Mouse (Mus musculus) gastrocnemius, postnatal 14 days (tissue): ENCODE measurements at regions not wholly inside any gene's neighbourhood (a gene's known extent, or its start where the extent isn't known, plus 50 kb on each side); places are given as distances from the start of the nearest gene placed in this dataset.
A peak's percentile ranks its signal among the peaks of the same experiment; 100 is the strongest.
"Not testable (repeated sequence)": the region's sequence is repeated elsewhere in the genome, so short reads cannot be mapped to it uniquely, and the experiment has no call there.

Source experiments
- DNase-seq: peaks from one replicate; pipeline ENCODE4 v3.0.0; 2021; ENCODE audit warnings: mixed read lengths
- intact Hi-C: fragments of 180-260 bp; cut with DNase I; formaldehyde crosslinking; loops from one replicate; pipeline ENCODE4 v1.15.1; 2025; ENCODE audit warnings: low total_unique reads

DNA sequence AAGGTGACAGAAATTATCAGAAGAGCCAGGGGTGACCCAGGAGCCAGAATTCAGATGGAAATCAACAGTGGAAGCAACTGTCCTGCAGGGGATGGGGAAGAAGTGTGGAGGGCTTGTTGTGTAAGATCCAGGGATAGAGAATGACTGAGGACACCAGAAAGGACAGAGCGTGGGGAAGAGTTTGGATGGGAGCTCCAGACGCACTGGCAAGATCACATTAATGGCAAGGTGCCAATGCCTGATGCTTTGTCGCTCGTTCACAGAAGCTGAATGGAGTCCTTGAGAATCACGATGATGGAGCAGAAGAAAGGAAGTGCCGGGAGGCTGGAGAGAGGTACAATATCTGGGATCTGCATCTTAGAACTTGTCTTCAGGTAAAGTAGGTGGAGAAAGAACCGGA is 519.0 kb upstream of the Fam160b2 start:
- no peak for DNase-seq
- intact Hi-C loops, result no loop called here

DNA sequence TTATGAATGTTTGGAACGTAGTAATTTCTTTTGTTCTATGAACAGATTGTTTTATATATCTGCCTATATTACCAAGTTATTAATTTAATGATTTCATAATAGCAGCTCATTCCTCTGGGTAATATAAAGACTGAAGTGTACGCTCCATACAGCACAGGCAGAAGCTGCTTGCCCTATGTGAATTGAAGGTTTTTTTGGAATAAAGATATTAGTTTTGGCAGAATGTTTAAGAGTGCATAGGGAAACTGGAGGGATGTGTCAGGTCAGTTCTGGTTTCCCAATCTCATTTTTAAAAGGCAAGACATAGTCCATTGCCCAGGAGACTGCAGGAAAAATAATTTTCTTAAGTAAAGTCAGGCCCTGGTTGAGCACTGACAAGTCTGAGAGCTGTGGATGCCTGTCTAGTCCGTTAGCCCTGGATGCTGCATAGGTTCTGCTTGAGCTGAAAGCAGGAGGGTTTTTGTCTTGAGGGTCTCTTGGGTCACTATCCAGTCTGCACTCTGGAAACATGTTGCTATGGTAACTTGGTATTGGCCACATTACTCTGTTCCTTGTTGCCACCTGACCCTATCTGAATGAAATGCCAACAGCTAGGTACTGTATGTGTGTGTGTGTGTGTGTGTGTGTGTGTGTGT is 516.3 kb upstream of the Fam160b2 start:
- intact Hi-C loops, result no loop called here
- no peak for DNase-seq

DNA sequence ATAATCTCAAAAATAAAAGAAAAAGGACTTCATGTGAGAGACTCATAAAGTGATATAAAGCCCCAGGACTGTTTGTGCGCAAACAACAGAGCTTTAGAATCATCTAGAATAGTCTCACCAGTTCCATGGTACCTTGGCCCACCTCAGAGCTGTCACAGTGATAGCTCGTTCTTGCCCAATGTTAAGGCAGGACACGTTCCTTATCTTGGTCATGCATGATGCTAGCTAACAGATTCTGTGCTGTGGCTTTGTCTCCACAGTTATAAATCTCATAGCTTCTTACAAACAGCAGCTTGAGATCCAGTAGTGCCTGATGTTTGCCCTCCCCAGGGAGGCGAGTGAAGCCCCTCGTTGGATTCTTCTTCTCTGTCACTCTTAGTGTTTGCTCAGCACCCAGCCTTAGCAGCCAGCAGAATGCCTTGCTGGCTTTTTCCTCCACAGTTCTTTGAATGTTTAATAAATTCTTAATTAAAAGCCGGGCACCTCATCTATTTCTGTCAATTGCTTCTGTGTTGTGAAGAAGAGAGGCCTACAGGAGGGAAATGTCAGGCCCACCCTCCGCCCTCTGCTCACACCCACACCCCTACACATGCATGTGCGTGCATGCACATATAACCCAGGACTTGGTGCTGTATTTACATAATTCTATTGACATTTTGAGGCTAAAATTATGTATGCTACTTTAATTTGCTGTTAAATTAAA is 515.6 kb upstream of the Fam160b2 start:
- intact Hi-C loops, result no loop called here
- no peak for DNase-seq

- intact Hi-C loops, result no loop called here
- DNase-seq, result no peak
These were observed 513.6 kb upstream of the Fam160b2 start for GRCm38 (mm10) chr14:71113198-71113597.

- intact Hi-C loops, result no loop called here
- DNase-seq, result no peak
These were observed 505.0 kb upstream of the Fam160b2 start for GRCm38 (mm10) chr14:71104617-71105016.

- no peak for DNase-seq
- intact Hi-C loops, result no loop called here
These were observed 504.3 kb upstream of the Fam160b2 start for GRCm38 (mm10) chr14:71103955-71104354.

DNA sequence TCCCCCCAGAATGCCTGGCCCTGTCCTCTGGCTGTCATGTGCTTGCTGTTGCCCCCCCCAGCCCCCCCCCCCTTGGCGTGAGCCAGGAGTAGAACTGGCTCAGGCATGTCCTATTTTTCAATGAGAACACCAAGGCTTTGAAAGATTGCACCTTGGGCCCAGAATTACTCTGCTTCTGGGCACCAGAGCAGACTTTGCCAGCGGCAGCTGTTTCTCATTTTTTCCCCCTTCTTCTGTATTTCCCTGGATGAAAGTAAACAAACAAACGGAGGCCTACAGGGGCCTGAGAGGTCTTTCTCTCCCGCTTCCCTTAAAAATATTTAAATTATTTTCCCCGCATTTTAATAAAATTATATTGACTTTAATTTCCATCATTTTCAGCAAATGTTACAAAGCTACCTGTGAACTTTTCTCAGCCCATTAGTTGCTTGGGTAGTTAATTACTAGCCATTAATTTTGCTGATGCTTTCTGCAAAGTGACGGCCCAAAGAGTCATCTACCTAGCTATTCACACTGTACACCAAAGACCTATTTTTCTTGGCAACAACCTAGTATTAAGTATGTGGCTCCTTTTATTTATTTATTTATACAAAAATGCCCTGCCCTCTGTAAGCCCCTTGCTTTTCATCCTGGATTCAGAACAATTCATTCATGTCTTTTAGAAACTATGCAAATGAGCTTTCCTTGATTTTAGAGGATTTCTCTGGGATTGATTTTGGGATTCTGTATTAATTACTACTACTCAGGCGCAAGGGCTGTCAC is 496.2 kb upstream of the Fam160b2 start:
- intact Hi-C loops, result loop anchor here (10.0 kb wide), 1 partner anchor 171 kb away; no protein-coding TSS in a partner anchor

DNA sequence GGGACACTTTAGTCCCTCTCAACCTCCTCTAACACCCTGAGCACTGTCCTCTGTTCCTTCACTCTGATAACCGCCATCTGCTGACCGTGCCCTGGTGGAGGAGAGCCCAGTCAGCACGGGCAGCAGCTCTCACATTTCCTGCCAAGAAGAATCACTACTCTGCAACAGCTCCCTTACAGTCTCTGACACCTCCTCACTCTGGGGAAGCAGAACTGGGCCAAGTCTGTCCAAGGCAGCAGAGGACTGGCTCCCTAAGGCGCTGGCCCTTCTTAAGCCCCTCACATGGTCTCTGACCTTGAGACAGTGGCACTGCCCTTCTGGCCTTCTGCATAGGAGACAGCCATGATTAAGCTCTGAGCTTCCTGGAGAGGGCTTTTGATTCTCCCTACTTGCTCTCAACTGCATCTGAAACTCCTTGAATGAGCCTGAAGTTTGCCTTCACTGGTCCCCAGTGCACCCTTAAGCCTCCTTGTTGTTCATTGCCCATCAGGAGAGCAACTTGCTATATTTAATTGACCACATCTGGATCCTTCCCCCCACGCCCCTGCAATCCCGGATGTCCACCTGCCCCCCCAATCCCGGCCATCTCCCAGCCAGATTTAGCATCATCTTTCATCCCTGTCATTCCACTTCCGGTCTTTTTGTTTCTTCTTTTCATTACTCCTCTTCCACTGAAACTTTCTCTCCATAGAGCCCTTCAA is 493.1 kb upstream of the Fam160b2 start:
- peak; percentile 26 for DNase-seq
- intact Hi-C loops, result loop anchor here (10.0 kb wide), 1 partner anchor 168 kb away; no protein-coding TSS in a partner anchor

More for the DNA sequence above, 496.2 kb upstream of the Fam160b2 start:
- no peak for DNase-seq

DNA sequence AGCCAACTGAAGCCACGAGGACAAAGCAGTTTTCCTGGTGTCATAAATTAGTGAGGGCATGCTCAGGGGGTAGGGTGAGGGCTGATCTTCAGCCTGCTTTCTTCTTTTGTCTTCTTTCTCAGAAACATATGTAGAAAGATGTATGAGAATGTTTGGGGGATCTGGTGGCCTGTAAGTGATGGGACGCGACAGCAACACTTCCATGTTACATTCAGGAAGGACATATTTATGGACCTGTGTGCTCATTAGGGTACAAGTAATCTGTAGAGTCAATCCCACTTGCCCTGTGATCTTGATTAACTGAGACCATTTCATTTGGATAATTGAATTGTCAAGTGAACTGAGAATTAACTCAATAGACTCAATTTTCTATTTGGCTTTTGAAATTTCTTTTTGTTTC is 486.1 kb upstream of the Fam160b2 start:
- no peak for DNase-seq
- intact Hi-C loops, result no loop called here

DNA sequence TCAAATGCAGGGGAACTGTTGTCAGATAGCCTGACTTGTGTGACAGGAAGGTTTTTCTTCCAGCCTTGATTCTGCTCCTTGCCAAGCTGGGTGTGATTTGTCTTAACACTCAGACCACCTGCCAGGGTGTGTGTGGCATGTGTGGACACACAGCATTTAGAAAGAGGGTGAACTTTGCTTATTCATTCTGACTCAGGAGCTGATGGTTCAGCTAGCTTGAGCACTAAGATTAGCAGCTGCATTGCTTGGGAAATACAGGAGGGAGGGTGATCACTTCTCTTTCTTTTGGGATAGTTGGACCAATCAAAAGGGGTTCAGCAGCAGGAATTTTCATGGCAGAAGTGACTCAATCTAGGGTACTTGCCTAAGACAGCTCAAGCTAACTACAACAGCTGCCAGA is 482.7 kb upstream of the Fam160b2 start:
- no peak for DNase-seq
- intact Hi-C loops, result no loop called here

DNA sequence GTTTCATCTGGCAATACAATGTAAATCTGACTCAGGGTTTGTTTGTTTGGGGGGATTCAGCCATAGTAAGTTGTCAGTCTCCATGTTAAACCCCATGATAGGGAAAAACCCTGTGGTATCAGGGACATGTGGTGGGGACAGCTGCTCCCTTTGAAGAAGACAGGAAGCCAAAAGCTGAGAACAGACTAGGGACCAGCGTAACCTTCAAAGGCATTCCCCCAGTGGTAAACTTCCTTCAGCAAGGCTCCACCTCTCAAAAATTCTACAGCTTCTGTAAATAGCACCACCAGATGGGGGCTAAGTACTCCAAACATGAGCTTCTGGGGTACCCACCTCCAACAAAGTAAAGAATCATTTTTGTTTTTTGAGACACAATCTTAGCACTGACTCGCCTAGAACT is 476.0 kb upstream of the Fam160b2 start:
- intact Hi-C loops, result no loop called here
- DNase-seq, result no peak

DNA sequence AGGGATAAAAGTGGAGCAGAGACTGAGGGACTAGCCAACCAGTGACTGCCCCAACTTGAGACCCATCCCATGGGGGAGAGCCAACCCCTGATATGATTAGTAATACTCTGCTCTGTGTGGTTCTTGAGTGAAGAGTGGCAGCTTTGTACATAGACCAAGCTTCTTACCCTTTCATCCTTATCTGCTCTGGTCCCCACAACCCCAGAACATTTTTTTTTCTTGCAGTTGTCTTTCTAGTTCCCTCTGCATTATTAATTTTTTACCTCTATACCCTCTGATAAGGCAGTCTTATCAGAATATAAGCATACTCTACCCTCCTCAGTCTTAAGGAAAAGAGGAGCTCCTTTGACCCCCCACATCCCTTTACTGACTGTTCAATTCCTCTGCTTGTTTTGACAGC is 474.4 kb upstream of the Fam160b2 start:
- no peak for DNase-seq
- intact Hi-C loops, result no loop called here

GRCm38 (mm10) chr14:71065669-71066068 is 466.0 kb upstream of the Fam160b2 start:
- no peak for DNase-seq

GRCm38 (mm10) chr14:71056601-71057000 is 457.0 kb upstream of the Fam160b2 start:
- DNase-seq, result no peak

More at GRCm38 (mm10) chr14:71065669-71066068, 466.0 kb upstream of the Fam160b2 start:
- intact Hi-C loops, result no loop called here

DNA sequence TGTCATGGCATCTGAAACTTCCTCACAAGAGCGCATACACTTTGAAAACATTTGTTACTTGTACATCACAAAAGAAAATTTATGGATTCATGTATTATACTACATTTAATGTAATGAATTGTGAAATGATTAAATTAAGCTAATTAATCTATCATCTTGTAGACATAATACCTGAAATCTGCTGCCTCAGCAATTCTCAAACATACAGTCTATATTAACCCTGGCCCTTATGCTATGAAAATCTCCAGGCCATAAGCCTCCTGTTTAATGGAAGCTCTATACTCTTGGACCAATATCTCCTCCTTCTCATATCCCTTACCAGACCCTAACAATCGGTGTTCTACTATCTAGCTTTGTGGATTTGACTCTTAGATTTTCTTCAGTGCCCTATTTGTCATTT is 455.8 kb upstream of the Fam160b2 start:
- intact Hi-C loops, result no loop called here
- no peak for DNase-seq

More at GRCm38 (mm10) chr14:71056601-71057000, 457.0 kb upstream of the Fam160b2 start:
- intact Hi-C loops, result no loop called here

GRCm38 (mm10) chr14:71053788-71054641 is 454.4 kb upstream of the Fam160b2 start:
- no peak for DNase-seq
- intact Hi-C loops, result loop anchor here (5.0 kb wide), 1 partner anchor 453 kb away; no protein-coding TSS in a partner anchor

DNA sequence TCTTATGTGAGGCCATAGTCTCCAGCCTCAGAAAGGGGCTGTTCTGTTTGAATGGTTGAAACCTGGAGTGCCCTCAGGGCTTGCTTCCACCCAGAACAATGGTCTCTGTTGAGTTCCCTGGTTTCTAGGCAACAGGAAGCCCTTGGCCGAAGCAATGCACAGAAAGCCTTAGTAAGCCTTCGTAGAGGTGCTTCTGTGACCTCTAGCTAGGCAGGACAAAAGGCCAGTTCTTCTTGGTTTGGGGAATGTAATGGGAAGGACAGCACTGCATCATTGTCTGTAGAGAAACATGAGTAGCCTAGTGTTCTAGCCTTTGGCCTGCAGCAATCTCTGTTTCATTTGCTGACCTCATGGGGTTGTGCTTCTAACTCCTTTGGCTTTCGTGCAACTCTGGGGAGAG is 447.5 kb upstream of the Fam160b2 start:
- intact Hi-C loops, result no loop called here
- no peak for DNase-seq

DNA sequence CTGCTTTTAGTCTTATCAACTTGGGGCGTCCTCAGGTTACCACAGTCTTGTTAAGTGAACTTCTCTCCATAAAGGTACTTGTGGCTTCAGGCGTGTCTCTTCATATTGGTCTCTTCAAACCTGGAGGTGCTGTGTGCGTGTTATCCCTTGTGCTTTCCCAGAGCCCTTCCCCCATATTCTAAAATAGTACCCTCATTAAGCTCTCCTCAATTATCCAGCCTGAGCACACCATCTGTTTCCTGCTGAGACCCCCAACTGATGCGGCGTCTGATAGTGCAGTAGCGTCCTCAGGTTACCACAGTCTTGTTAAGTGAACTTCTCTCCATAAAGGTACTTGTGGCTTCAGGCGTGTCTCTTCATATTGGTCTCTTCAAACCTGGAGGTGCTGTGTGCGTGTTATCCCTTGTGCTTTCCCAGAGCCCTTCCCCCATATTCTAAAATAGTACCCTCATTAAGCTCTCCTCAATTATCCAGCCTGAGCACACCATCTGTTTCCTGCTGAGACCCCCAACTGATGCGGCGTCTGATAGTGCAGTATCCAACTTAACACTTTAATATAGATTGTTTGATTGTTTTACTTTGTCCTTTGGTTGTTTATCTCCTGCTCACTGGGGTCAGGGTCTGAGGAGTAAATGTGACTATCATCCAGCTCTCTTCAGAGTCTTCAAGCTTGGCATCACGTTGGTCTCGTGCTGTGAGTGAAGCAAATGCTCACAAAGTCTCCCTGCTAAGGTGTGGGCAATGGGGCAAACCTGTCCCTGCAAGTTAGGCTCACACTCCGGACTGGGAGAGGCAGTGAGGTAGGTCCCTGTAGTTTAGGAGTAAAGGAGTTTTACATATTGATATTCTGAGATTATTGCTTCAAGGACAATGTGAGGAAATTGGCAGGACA is 444.5 kb upstream of the Fam160b2 start:
- intact Hi-C loops, result not testable (repeated sequence)

More for the DNA sequence above, 444.5 kb upstream of the Fam160b2 start:
- not testable (repeated sequence) for DNase-seq
